Mouse (Mus musculus) brain, adult 2 months (tissue): Measurements from ENCODE around the gene Krt19.

ENCODE experiments used
- DNase-seq: peaks from one replicate; pipeline ENCODE4 v3.0.0; 2011; ENCODE audit warnings: low read depth, low spot score

Krt19 gene

GRCm38 (mm10) chr11:100148615-100149330 is at the start of gene Krt19:
Gene Krt19, minus strand, starts transcription at chr11:100148665.
- DNase-seq = no peak

DNA sequence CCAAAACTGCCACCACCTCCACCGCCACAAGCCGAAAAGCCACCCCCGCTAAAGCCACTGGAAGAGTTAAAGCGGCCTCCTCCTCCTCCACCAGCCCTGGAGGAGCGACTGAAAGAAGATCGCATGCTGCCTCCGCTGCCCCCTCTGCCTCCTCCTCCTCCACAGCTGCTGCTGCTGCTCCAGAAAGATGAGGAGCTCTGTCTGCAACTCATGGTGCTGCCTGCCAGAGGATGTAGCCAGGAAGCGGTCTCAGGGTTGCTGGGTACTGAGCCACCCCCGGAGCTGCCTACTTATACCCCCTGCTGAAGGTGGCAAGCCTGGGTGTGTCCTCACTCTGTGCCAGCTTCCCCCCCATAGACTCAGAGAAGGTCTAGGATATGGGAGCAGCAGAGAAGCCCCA is 44.5 kb upstream of the Krt19 start, which contains the start of gene Krt9:
TSS of gene Krt9 (minus strand) at position 255 of the 400 bp plus-strand sequence.
- peak; percentile 80 for DNase-seq

DNA sequence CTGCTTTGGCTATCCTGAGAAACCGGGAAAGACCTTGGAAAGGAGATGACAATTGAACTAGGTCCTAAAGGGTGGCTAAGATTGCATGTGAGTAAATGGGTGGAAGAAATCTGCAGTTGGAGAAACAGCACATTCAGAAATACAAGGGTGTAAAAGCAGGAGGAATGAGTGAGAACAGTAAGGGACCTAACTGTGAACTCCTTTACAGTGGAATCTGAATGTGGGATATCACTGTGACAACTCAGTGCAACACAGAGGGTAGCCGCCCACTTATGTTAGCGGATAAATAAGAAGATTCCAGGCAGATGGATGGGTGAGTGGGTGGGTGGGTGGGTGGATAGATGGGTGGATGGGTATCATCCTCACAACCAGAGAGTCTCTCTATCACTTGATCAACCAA is 43.4 kb upstream of the Krt19 start:
- peak; percentile 57 for DNase-seq

DNA sequence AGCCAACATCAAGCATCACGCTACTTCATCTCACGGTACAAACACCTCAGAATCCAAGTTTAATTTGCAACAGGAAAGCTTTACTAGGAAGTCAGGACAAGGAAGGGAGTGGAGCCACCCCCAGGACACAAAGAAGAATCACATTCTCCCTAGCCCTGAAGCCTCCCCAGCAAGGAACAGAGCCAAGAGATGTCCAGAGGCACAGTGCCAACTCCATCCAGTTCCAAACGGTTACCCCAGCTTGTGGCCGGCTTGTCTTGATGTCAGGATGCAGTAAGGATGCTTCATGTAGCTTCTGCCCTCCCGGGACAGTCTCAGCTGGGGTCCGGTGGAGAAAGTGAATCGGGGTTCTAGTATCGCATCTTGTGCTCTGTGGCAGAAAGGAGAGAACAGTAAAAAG is 38.3 kb upstream of the Krt19 start:
- DNase-seq = no peak

DNA sequence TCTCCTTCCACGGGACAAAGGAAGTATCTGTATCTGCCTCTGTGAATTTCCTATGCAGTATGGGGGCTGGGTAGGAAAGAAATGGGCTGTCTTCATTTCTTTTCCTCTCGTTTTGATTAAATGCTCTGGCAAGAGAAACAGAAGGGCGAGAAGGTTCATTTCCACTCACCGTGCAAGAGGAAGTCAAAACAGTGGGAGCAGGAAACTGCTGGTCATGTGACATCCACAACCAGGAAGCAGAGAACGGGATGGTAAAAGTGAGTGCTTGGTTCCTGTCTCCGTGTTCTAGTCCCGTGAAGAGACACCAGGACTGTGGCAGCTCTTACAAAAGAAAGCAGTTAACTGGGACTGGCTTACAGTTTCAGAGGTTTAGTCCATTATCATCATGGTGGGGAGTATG is 33.3 kb upstream of the Krt19 start:
- DNase-seq = no peak

- peak; percentile 66 for DNase-seq
Observed at GRCm38 (mm10) chr11:100179260-100179659, 30.8 kb upstream of the Krt19 start.

DNA sequence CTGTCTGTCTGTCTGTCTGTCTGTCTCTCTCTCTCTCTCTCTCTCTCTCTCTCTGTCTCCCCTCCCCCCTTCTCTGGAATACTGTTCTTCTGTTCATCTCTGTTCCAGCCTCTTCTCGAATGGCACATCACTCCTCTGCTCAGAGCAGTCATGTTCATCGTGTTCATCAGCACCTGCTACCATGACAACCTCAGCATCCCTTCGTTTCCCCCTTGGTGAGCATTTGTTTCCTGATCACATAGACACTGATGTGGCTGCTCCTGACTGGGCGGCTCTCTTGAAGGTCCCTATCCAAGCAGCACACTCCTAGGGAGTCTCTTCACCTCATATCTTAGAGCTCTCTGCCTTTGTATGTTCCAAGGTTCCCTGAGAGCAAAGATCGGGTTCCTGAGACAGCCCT is 29.8 kb upstream of the Krt19 start:
- DNase-seq = peak; percentile 48

DNA sequence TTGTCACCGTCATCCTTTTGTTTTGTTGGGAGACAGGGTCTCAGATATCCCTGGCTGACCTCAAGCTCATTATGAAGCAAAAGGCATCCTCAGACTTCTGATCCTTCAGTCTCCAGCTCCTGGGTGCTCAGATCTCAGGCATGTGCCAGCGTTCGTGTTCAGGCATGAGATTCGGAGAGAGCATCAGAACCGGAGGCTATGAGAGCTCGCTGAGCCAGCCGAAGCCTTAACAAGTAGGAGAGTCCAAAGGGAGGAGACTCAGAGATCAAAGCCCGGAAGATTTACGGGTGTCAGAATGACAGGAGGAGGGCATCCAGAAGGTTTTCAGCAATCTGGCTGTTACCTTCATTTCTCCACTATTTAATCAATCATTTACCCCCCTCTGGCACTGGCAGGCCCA is 28.3 kb upstream of the Krt19 start:
- no peak for DNase-seq

DNA sequence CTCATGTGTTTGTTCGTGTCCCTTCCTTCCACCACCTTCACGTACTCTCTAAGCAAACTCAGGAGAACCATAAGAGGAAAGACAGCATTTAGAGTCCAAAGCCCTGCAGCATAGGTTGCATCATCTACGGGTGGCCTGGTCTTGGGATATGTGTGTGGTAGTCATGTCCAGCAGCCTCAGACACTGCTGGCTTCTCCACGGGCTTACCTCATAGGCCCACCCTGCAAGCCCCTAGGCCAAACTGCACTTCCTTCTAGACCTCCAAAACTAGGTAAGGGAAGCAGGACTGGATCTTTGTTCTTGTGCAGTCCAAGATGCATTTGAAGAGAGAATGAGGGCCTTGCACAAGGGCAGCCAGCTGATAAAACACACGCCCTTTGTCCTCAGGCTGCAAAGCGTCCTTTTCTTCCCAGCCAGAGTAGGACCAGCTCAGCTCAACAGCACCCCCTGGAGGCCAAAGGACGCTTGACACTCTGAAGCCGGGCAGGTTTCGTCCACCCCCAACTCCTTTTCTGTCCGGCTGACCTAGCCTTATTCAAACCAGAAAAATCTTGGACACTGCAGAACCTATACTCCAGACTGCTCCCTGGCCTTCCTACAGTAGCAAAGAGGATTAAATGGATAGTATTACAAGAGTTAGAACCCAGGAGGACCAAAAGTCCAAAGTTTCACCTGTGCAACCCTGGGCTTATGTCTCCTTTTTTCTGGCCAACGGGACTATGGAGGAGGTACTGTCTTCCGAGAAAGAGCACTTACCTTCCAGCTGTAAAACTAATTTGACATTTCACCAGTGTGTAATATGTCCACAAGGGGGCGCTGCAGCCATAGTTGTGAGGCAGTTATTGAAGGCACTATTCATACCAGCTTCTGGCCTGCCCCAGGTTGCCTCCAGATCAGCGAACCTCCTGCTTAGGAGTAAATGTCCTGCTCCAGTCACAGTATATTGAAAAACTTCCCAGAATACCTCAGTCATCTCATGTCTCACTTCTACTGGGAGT is 20.6 kb upstream of the Krt19 start:
- peak; percentile 73 for DNase-seq

DNA sequence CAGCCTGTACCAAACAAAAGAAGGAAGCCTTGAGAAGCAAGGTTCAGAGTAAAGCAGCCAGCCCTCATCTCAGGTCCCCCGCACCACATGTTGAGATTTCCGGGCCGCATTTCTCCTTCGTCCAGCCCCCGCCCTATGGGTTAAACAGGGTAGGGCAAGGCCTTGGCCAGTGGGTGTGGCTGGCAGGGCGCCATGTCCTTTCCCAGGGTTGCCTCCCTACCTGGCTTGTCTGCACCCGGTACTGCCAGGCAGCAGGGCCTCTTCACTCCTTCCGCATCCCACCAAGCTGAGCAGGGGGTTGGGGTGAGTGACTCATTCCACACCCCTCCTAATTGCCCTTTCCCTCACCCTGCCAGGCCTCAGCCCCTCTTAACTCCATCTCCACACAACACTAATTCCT is 19.6 kb upstream of the Krt19 start:
- DNase-seq = no peak

DNA sequence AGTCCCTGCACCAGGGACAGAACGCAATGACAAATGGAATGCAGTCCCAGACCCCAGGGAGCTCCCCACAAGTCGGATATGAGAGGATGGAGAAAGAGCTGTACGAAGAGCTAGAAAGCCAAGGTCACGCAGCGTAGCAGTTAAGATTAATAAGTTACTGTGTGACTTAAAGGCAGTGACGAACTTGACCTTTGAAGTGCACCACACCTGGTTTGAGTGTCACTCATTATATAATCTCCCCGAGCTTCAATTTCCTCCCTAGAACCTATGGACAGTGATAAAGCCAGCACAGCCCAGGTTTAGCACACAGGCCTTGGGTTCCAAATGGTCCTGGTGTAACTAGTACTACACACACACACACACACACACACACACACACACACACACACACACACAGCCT is 15.9 kb upstream of the Krt19 start:
- no peak for DNase-seq

- DNase-seq = no peak
Observed at GRCm38 (mm10) chr11:100157908-100158477, 9.5 kb upstream of the Krt19 start.

- DNase-seq = no peak
Observed at GRCm38 (mm10) chr11:100157331-100157730, 8.9 kb upstream of the Krt19 start.

GRCm38 (mm10) chr11:100155497-100156255 is 7.2 kb upstream of the Krt19 start:
- DNase-seq = no peak

DNA sequence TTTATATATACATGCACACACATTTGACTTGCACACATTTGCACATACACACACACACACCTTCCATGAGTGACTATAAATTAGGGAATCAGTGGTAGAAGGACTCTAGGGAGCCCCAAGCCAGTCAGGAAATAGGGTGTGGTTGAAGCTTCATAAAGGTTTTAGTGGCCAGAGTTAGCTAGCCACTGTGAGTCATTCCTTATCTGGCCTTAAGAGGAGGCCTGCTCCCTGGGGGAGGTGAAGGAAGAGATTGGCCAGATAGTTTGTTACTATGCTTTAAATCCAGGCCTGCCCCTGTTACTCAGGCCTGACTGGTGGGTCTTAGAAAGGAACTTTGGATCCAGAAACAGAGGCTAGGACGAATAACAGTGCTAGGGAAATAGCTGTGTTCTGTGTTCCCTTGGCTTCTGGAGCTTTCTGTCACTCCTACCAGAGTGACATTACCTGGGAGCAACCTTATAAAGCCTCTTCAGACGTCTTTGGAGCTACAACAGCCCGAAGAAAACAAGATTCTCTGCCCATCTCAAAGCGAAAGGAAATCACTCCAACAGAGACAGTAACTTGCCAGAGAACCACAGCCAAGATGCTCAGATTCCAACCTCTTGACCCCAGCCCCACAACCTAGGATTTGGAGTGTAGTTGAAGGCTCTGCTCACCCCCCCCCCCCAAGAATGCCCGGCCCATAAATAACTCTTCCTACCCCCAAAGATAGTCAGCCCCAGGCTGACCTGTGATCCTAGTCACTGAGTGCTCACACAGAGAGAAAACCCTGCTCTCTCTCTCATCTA is 705 bp downstream of the Krt19 start:
- DNase-seq = no peak

- no peak for DNase-seq
Observed at GRCm38 (mm10) chr11:100145858-100146560, 2.5 kb downstream of the Krt19 start.

DNA sequence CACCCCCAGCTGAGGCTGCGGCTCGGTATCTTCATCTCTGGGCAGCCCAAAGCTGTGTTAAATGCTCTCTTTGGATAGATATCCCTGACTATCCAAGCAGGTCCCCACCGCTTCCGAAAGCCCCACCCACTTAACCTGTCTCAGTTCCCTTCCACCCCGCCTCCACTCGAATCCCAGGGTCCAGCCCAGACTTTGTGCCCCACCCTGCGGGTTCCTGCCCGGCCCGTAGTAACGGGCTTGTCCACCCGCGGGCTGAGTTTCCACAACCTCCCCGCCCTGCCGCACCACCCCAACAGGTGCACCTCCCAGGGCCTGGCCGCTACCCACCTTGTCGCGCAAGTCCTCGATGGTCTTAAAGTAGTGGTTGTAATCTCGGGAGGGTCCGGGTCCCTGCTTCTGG is 3.4 kb downstream of the Krt19 start:
- DNase-seq = no peak

DNA sequence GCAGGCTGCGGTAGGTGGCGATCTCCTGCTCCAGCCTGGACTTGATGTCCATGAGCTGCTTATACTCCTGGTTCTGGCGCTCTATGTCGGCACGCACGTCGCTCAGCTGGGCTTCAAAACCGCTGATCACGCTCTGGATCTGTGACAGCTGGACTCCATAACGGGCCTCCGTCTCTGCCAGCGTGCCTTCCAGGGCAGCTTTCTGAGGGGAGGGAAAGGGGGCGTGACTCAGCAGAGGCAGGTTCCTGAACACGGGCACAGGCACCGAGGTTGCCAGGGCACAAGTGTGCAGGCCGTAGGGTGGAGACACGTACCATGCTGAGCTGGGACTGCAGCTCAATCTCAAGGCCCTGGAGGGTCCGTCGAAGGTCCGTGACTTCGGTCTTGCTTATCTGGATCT is 7.5 kb downstream of the Krt19 start:
- no peak for DNase-seq

- no peak for DNase-seq
Observed at GRCm38 (mm10) chr11:100139391-100139790, 9.1 kb downstream of the Krt19 start.

- no peak for DNase-seq
Observed at GRCm38 (mm10) chr11:100138809-100139208, 9.7 kb downstream of the Krt19 start.
